Mouse (Mus musculus) cerebellum, postnatal 14 days (tissue): ENCODE measurements around the gene Gm49380.

Experiments
- DNase-seq, 2 experiments: peaks; one replicate each; pipeline ENCODE4 v3.0.0; 2021; ENCODE audit warnings: mixed read lengths in 2 of 2

Gm49380 gene

GRCm38 (mm10) chr9:44113105-44113789 is at the start of gene Gm49380, which contains the start of gene Rnf26:
TSS of gene Gm49380 (minus strand) at chr9:44113500.
TSS of gene Rnf26 (minus strand) at chr9:44113517.
- peak; percentile 98 to 99 for DNase-seq

GRCm38 (mm10) chr9:44159886-44160285 is 46.6 kb upstream of the Gm49380 start:
- no peak for DNase-seq

GRCm38 (mm10) chr9:44147290-44147689 is 34.0 kb upstream of the Gm49380 start:
- DNase-seq, result peak in 1 of 2 experiments; percentile 31

- DNase-seq, result peak; percentile 73 to 82
These were observed 31.4 kb upstream of the Gm49380 start for GRCm38 (mm10) chr9:44144718-44145060.

GRCm38 (mm10) chr9:44144023-44144717 is 30.9 kb upstream of the Gm49380 start:
- peak; percentile 24 to 63 for DNase-seq

GRCm38 (mm10) chr9:44143421-44143820 is 30.1 kb upstream of the Gm49380 start:
- peak in 1 of 2 experiments; percentile 19 for DNase-seq

- peak in 1 of 2 experiments; percentile 13 for DNase-seq
These were observed 28.7 kb upstream of the Gm49380 start for GRCm38 (mm10) chr9:44141951-44142350.

- DNase-seq, result no peak
These were observed 24.5 kb upstream of the Gm49380 start for GRCm38 (mm10) chr9:44137846-44138245.

GRCm38 (mm10) chr9:44135731-44136411 is 22.6 kb upstream of the Gm49380 start:
- DNase-seq, result peak; percentile 57

GRCm38 (mm10) chr9:44134851-44135730 is 21.8 kb upstream of the Gm49380 start:
- DNase-seq, result peak; percentile 75 to 77

- peak; percentile 90 to 92 for DNase-seq
These were observed 21.0 kb upstream of the Gm49380 start, which contains the start of gene Mcam for GRCm38 (mm10) chr9:44134101-44134850. TSS of gene Mcam (plus strand) at chr9:44134469.

GRCm38 (mm10) chr9:44133287-44133686 is 20.0 kb upstream of the Gm49380 start:
- DNase-seq, result no peak

GRCm38 (mm10) chr9:44132200-44132599 is 18.9 kb upstream of the Gm49380 start:
- no peak for DNase-seq

- no peak for DNase-seq
These were observed 17.9 kb upstream of the Gm49380 start for GRCm38 (mm10) chr9:44131276-44131590.

- DNase-seq, result peak in 1 of 2 experiments; percentile 18
These were observed 17.4 kb upstream of the Gm49380 start for GRCm38 (mm10) chr9:44130581-44131275.

GRCm38 (mm10) chr9:44130034-44130433 is 16.7 kb upstream of the Gm49380 start:
- peak in 1 of 2 experiments; percentile 29 for DNase-seq

GRCm38 (mm10) chr9:44129633-44130032 is 16.3 kb upstream of the Gm49380 start:
- no peak for DNase-seq

GRCm38 (mm10) chr9:44127351-44127801 is 14.1 kb upstream of the Gm49380 start:
- DNase-seq, result peak in 1 of 2 experiments; percentile 14

GRCm38 (mm10) chr9:44126746-44127145 is 13.4 kb upstream of the Gm49380 start:
- DNase-seq, result peak in 1 of 2 experiments; percentile 4

- DNase-seq, result peak; percentile 93 to 94
These were observed 12.5 kb upstream of the Gm49380 start for GRCm38 (mm10) chr9:44125546-44126428.
